Mouse (Mus musculus) olfactory bulb, adult 2 months (tissue): ENCODE measurements around the gene Zfp653.

Experiments
- CTCF ChIP-seq: fragments of 200-500 bp; IDR thresholded peaks from 2 replicates; pipeline ENCODE4 v1.5.1; 2012; ENCODE audit warnings: low read depth, mild to moderate bottlenecking, low read length, moderate library complexity; ENCODE audit not compliant: insufficient read depth
- POLR2A ChIP-seq: fragments of 200-500 bp; IDR thresholded peaks from 2 replicates; pipeline ENCODE4 v1.6.1; 2012; ENCODE audit warnings: mild to moderate bottlenecking, low read depth, low read length, moderate library complexity; ENCODE audit not compliant: insufficient read depth

GRCm38 (mm10) chr9:22056303-22056910 is 14.8 kb downstream of the Zfp653 start:
- TF ChIP-seq CTCF, result no peak
- no peak for TF ChIP-seq POLR2A
